ENCODE assay signal across 8 mouse cellular contexts in the genomic region with DNA sequence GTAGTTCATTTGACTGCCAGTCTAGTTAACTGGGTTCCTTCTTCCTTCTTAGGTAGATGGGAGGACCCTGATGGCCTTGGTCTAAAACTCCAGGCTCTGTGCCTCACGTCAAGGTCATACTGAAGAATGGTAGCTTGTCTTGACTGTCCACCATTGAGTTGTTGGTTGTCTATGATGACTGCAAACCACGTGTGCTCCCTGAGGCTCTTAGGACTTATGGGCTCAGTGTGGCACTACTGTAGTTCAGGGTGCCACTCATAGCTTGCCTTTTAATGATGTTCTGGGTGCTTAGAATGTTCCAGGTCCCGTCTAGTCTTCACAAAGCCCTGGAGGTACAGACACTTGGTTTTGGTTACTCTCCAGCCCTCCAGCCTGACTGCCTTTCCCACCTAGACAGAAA. TPM values are rescaled to one million over a fixed set of nuclear protein-coding genes. Genes with fewer than 3 reads are reported as not detected.
A peak's percentile ranks its signal among the peaks of the same experiment; 100 is the strongest.
DNase-seq lines count a peak whose midpoint lies in the region; ATAC-seq and TF ChIP-seq lines count a peak whose summit lies in the region.

No protein-coding gene starts in this region.

- H3K9me3 ChIP-seq in lung, embryonic 14.5 days (ENCODE audit: low read depth, low read length), result no peaks in the 10 kb centered on the region
- H3K9me3 ChIP-seq in intestine, embryonic 15.5 days, result no peaks in the 10 kb centered on the region
- no peaks in the 10 kb centered on the region for H3K9me3 ChIP-seq in neural tube, embryonic 13.5 days

- DNase-seq in cerebellum, adult 2 months, result no peak
- no peak for DNase-seq in cerebellum, postnatal 10 days
- no peak for DNase-seq in lung, embryonic 14.5 days
- DNase-seq in lung, postnatal 4 days, result no peak
- DNase-seq in gastrocnemius, postnatal 10 days, result no peak
- DNase-seq in left cerebral cortex, postnatal 4 days, result no peak

- H3K36me3 ChIP-seq in lung, embryonic 14.5 days (ENCODE audit: insufficient read depth), result no peaks in the 10 kb centered on the region
- no peaks in the 10 kb centered on the region for H3K36me3 ChIP-seq in intestine, embryonic 15.5 days
- H3K36me3 ChIP-seq in neural tube, embryonic 13.5 days, result peaks cover 3% of the 10 kb centered on the region; the same call in 1 of the 2 replicates

- peak overlapping the region; percentile 90 for H3K4me3 ChIP-seq in cerebellum, adult 2 months (replicated peaks; ENCODE audit: insufficient read depth, low read depth, low read length)
- no peak overlapping the region for H3K4me3 ChIP-seq in lung, embryonic 14.5 days (ENCODE audit: low read depth, low read length)
- peak overlapping the region; percentile 71 for H3K4me3 ChIP-seq in intestine, embryonic 15.5 days (replicated peaks)
- peak overlapping the region; percentile 84 for H3K4me3 ChIP-seq in neural tube, embryonic 13.5 days

- no peak for TF ChIP-seq POLR2A in cerebellum, adult 2 months (IDR thresholded peaks at IDR 0.05; ENCODE audit: borderline replicate concordance, insufficient read depth, low read length)

- intact Hi-C loops in left cerebral cortex, postnatal 4 days (cut with DNase I), result no loop called here

- H3K27ac ChIP-seq in cerebellum, adult 2 months (ENCODE audit: insufficient read depth, low read length), result no peak overlapping the region
- H3K27ac ChIP-seq in lung, embryonic 14.5 days (ENCODE audit: low read depth), result no peak overlapping the region
- H3K27ac ChIP-seq in intestine, embryonic 15.5 days, result no peak overlapping the region
- no peak overlapping the region for H3K27ac ChIP-seq in neural tube, embryonic 13.5 days (replicated peaks)

- peak overlapping the region; percentile 98 for H3K4me2 ChIP-seq in lung, embryonic 14.5 days
- peak overlapping the region; percentile 72 for H3K4me2 ChIP-seq in intestine, embryonic 15.5 days (replicated peaks)
- H3K4me2 ChIP-seq in neural tube, embryonic 13.5 days, result peak overlapping the region; percentile 84

- H3K9ac ChIP-seq in lung, embryonic 14.5 days, result no peak overlapping the region
- no peak overlapping the region for H3K9ac ChIP-seq in intestine, embryonic 15.5 days
- H3K9ac ChIP-seq in neural tube, embryonic 13.5 days, result peak overlapping the region; percentile 93

- TF ChIP-seq CTCF in cerebellum, adult 2 months (IDR thresholded peaks at IDR 0.05; ENCODE audit: borderline replicate concordance, insufficient read depth, low read depth, low read length), result no peak
- no peak for TF ChIP-seq CTCF in lung, embryonic 14.5 days (IDR thresholded peaks at IDR 0.05; ENCODE audit: low read depth)

- H3K27me3 ChIP-seq in cerebellum, adult 2 months (ENCODE audit: control insufficient read depth, insufficient read depth, low read length), result no peaks in the 10 kb centered on the region
- no peaks in the 10 kb centered on the region for H3K27me3 ChIP-seq in lung, embryonic 14.5 days (ENCODE audit: insufficient read depth, low read length)
- H3K27me3 ChIP-seq in intestine, embryonic 15.5 days (replicated peaks), result no peaks in the 10 kb centered on the region
- H3K27me3 ChIP-seq in neural tube, embryonic 13.5 days, result no peaks in the 10 kb centered on the region

- no peak for ATAC-seq in lung, embryonic 14.5 days (ENCODE audit: insufficient read depth)
- no peak for ATAC-seq in intestine, embryonic 15.5 days
- no peak for ATAC-seq in neural tube, embryonic 13.5 days (ENCODE audit: low read depth)

- peaks cover 39% of the 10 kb centered on the region for H3K4me1 ChIP-seq in cerebellum, adult 2 months (ENCODE audit: control insufficient read depth, insufficient read depth, low read length)
- peaks cover 7% of the 10 kb centered on the region for H3K4me1 ChIP-seq in lung, embryonic 14.5 days (ENCODE audit: insufficient read depth)
- H3K4me1 ChIP-seq in intestine, embryonic 15.5 days (replicated peaks), result peaks cover 30% of the 10 kb centered on the region
- peaks cover 62% of the 10 kb centered on the region for H3K4me1 ChIP-seq in neural tube, embryonic 13.5 days (replicated peaks)

- WGBS in cerebellum, adult 2 months, result 39% methylated on average over 3 of the region's 3 CpGs
- 77% methylated on average over 3 of the region's 3 CpGs for WGBS in lung, embryonic 14.5 days
- WGBS in intestine, embryonic 15.5 days, result 83% methylated on average over 3 of the region's 3 CpGs
- 80% methylated on average over 3 of the region's 3 CpGs for WGBS in neural tube, embryonic 13.5 days

RNA-seq across cellular contexts. Expression of a gene that starts 1.4 kb away (rescaled TPM):
- polyA plus RNA-seq in cerebellum, adult 2 months (2012; rRNA removed), result 2,061 and 2,091 TPM in 2 replicates
- 73.5 and 74.0 TPM in 2 replicates for polyA plus RNA-seq in lung, embryonic 14.5 days (2014; fragmentation: Nextera tagmentation; extraction: Ambion mirVana)
- 144 and 147 TPM in 2 replicates for polyA plus RNA-seq in intestine, embryonic 15.5 days (2015; fragmentation: Nextera tagmentation; extraction: Ambion mirVana)
- 136 and 140 TPM in 2 replicates for polyA plus RNA-seq in neural tube, embryonic 13.5 days (2015; fragmentation: Nextera tagmentation; extraction: Ambion mirVana)
- 100 to 1,000 TPM; 405 to 444 TPM for total RNA-seq in gastrocnemius, postnatal 10 days (2021)
- total RNA-seq in left cerebral cortex, postnatal 4 days (2021), result 100 to 1,000 TPM; 700 to 775 TPM

RNA-seq across cellular contexts. Expression of a gene that starts 59.7 kb away (rescaled TPM):
- polyA plus RNA-seq in cerebellum, adult 2 months (2012; rRNA removed), result 2.2 TPM in 2 replicates
- polyA plus RNA-seq in lung, embryonic 14.5 days (2014; fragmentation: Nextera tagmentation; extraction: Ambion mirVana), result 2.1 TPM in 2 replicates
- polyA plus RNA-seq in intestine, embryonic 15.5 days (2015; fragmentation: Nextera tagmentation; extraction: Ambion mirVana), result 1.9 TPM in 2 replicates
- 1.9 and 2.7 TPM in 2 replicates for polyA plus RNA-seq in neural tube, embryonic 13.5 days (2015; fragmentation: Nextera tagmentation; extraction: Ambion mirVana)
- 1 to 10 TPM; 1.9 to 2.1 TPM for total RNA-seq in gastrocnemius, postnatal 10 days (2021)
- 1 to 10 TPM; 2.6 to 2.8 TPM for total RNA-seq in left cerebral cortex, postnatal 4 days (2021)

Comparison
In these comparisons a context has a peak if more than half of its experiments do, and no peak if none do; other contexts are left out.
1. RNA of a gene that starts 1.4 kb away (polyA plus RNA-seq): 2,061 to 2,091 TPM in cerebellum, adult 2 months; 144 to 147 TPM in intestine, embryonic 15.5 days, 136 to 140 TPM in neural tube, embryonic 13.5 days and 73.5 to 74.0 TPM in lung, embryonic 14.5 days; every median in the first group is over 10 times any median in the second.
2. Peak in every context shown above with its lines, with median percentiles within 50 percentile points of each other: H3K4me2 ChIP-seq.